Mouse (Mus musculus): ENCODE measurements around the gene Tex19.1. TPM values are rescaled to one million over a fixed set of nuclear protein-coding genes. Genes with fewer than 3 reads are reported as not detected.

The Tex19.1 gene
- polyA plus RNA-seq, 1 experiment from 2014 or later: not detected

- no peaks in the 10 kb centered on the region; the same call in 1 of the 2 replicates for H3K4me1 ChIP-seq (ENCODE audit: control insufficient read depth, low read depth, low read length)
- 41% methylated on average over 1 of the region's 1 CpGs for WGBS (ENCODE audit: insufficient replicate concordance)
- no peaks in the 10 kb centered on the region for H3K36me3 ChIP-seq (ENCODE audit: control insufficient read depth, insufficient read depth)
- no peaks in the 10 kb centered on the region for H3K27me3 ChIP-seq (ENCODE audit: control insufficient read depth, insufficient read depth, low read depth, low read length)
- H3K27ac ChIP-seq (ENCODE audit: low read length): no peak overlapping the region
- H3K9ac ChIP-seq (ENCODE audit: low read depth, low read length): no peak overlapping the region
- no peak overlapping the region for H3K4me3 ChIP-seq (ENCODE audit: low read depth, low read length)
- ATAC-seq (ENCODE audit: low read depth): no peak
- no peaks in the 10 kb centered on the region for H3K9me3 ChIP-seq (replicated peaks; ENCODE audit: control insufficient read depth, low read length)
- H3K4me2 ChIP-seq (ENCODE audit: low read depth, low read length): no peak overlapping the region
These were observed 16.3 kb upstream of the Tex19.1 start for GRCm38 (mm10) chr11:121129616-121130015.

GRCm38 (mm10) chr11:121134600-121134999 is 11.3 kb upstream of the Tex19.1 start:
- 53% methylated on average over 1 of the region's 1 CpGs for WGBS (ENCODE audit: insufficient replicate concordance)
- no peaks in the 10 kb centered on the region for H3K9me3 ChIP-seq (replicated peaks; ENCODE audit: control insufficient read depth, low read length)
- no peak overlapping the region for H3K9ac ChIP-seq (ENCODE audit: low read depth, low read length)
- ATAC-seq (ENCODE audit: low read depth): no peak
- no peaks in the 10 kb centered on the region for H3K36me3 ChIP-seq (ENCODE audit: control insufficient read depth, insufficient read depth)
- H3K27me3 ChIP-seq (ENCODE audit: control insufficient read depth, insufficient read depth, low read depth, low read length): no peaks in the 10 kb centered on the region
- H3K4me2 ChIP-seq (ENCODE audit: low read depth, low read length): no peak overlapping the region
- no peak overlapping the region for H3K4me3 ChIP-seq (ENCODE audit: low read depth, low read length)
- no peaks in the 10 kb centered on the region; the same call in 1 of the 2 replicates for H3K4me1 ChIP-seq (ENCODE audit: control insufficient read depth, low read depth, low read length)
- no peak overlapping the region for H3K27ac ChIP-seq (ENCODE audit: low read length)

GRCm38 (mm10) chr11:121137682-121138081 is 8.3 kb upstream of the Tex19.1 start:
- no peak overlapping the region for H3K9ac ChIP-seq (ENCODE audit: low read depth, low read length)
- 67% methylated on average over 5 of the region's 5 CpGs for whole genome bisulfite sequencing (ENCODE audit: insufficient replicate concordance)
- no peaks in the 10 kb centered on the region for H3K9me3 ChIP-seq (replicated peaks; ENCODE audit: control insufficient read depth, low read length)
- peak; percentile 76 for ATAC-seq (ENCODE audit: low read depth)
- H3K4me2 ChIP-seq (ENCODE audit: low read depth, low read length): no peak overlapping the region
- H3K27ac ChIP-seq (ENCODE audit: low read length): 0 out of 2 replicates have a peak overlapping the region, but pooled peaks have one; percentile 1
- no peaks in the 10 kb centered on the region for H3K36me3 ChIP-seq (ENCODE audit: control insufficient read depth, insufficient read depth)
- H3K27me3 ChIP-seq (ENCODE audit: control insufficient read depth, insufficient read depth, low read depth, low read length): no peaks in the 10 kb centered on the region
- H3K4me3 ChIP-seq (ENCODE audit: low read depth, low read length): no peak overlapping the region
- H3K4me1 ChIP-seq (ENCODE audit: control insufficient read depth, low read depth, low read length): no peaks in the 10 kb centered on the region; the same call in 1 of the 2 replicates

- no peak overlapping the region for H3K4me2 ChIP-seq (ENCODE audit: low read depth, low read length)
- WGBS (ENCODE audit: insufficient replicate concordance): 32% methylated on average over 6 of the region's 6 CpGs
- H3K27me3 ChIP-seq (ENCODE audit: control insufficient read depth, insufficient read depth, low read depth, low read length): no peaks in the 10 kb centered on the region
- no peaks in the 10 kb centered on the region; the same call in 1 of the 2 replicates for H3K4me1 ChIP-seq (ENCODE audit: control insufficient read depth, low read depth, low read length)
- no peaks in the 10 kb centered on the region for H3K36me3 ChIP-seq (ENCODE audit: control insufficient read depth, insufficient read depth)
- no peaks in the 10 kb centered on the region for H3K9me3 ChIP-seq (replicated peaks; ENCODE audit: control insufficient read depth, low read length)
- no peak overlapping the region for H3K4me3 ChIP-seq (ENCODE audit: low read depth, low read length)
- no peak for ATAC-seq (ENCODE audit: low read depth)
- no peak overlapping the region for H3K27ac ChIP-seq (ENCODE audit: low read length)
- no peak overlapping the region for H3K9ac ChIP-seq (ENCODE audit: low read depth, low read length)
These were observed 7.2 kb upstream of the Tex19.1 start for GRCm38 (mm10) chr11:121138732-121139131.

GRCm38 (mm10) chr11:121143325-121144015 is 2.5 kb upstream of the Tex19.1 start:
- no peak overlapping the region for H3K4me3 ChIP-seq (ENCODE audit: low read depth, low read length)
- no peak overlapping the region for H3K27ac ChIP-seq (ENCODE audit: low read length)
- ATAC-seq (ENCODE audit: low read depth): peak; percentile 61
- H3K9ac ChIP-seq (ENCODE audit: low read depth, low read length): no peak overlapping the region
- H3K4me1 ChIP-seq (ENCODE audit: control insufficient read depth, low read depth, low read length): no peaks in the 10 kb centered on the region; the same call in 1 of the 2 replicates
- H3K36me3 ChIP-seq (ENCODE audit: control insufficient read depth, insufficient read depth): no peaks in the 10 kb centered on the region
- H3K27me3 ChIP-seq (ENCODE audit: control insufficient read depth, insufficient read depth, low read depth, low read length): no peaks in the 10 kb centered on the region
- WGBS (ENCODE audit: insufficient replicate concordance): 58% methylated on average over 9 of the region's 9 CpGs
- H3K9me3 ChIP-seq (replicated peaks; ENCODE audit: control insufficient read depth, low read length): no peaks in the 10 kb centered on the region
- H3K4me2 ChIP-seq (ENCODE audit: low read depth, low read length): no peak overlapping the region

- no peak overlapping the region for H3K4me3 ChIP-seq (ENCODE audit: low read depth, low read length)
- H3K4me1 ChIP-seq (ENCODE audit: control insufficient read depth, low read depth, low read length): no peaks in the 10 kb centered on the region
- H3K27me3 ChIP-seq (ENCODE audit: control insufficient read depth, insufficient read depth, low read depth, low read length): no peaks in the 10 kb centered on the region
- H3K27ac ChIP-seq (ENCODE audit: low read length): no peak overlapping the region
- no peaks in the 10 kb centered on the region for H3K36me3 ChIP-seq (ENCODE audit: control insufficient read depth, insufficient read depth)
- H3K9ac ChIP-seq (ENCODE audit: low read depth, low read length): no peak overlapping the region
- no peak for ATAC-seq (ENCODE audit: low read depth)
- H3K4me2 ChIP-seq (ENCODE audit: low read depth, low read length): no peak overlapping the region
- WGBS (ENCODE audit: insufficient replicate concordance): 55% methylated on average over 3 of the region's 3 CpGs
- H3K9me3 ChIP-seq (replicated peaks; ENCODE audit: control insufficient read depth, low read length): no peaks in the 10 kb centered on the region
These were observed 2.2 kb downstream of the Tex19.1 start for GRCm38 (mm10) chr11:121148193-121148592.

GRCm38 (mm10) chr11:121154203-121154602 is 8.3 kb downstream of the Tex19.1 start:
- 45% methylated on average over 4 of the region's 4 CpGs for WGBS (ENCODE audit: insufficient replicate concordance)
- Histone ChIP-seq H3K9me3 (replicated peaks; ENCODE audit: control insufficient read depth, low read length) (no peaks in the 10 kb centered on the region), H3K27me3 (ENCODE audit: control insufficient read depth, insufficient read depth, low read depth, low read length) (peaks cover 36% of the 10 kb centered on the region), H3K4me2 (ENCODE audit: low read depth, low read length) (no peak overlapping the region), H3K4me1 (ENCODE audit: control insufficient read depth, low read depth, low read length) (no peaks in the 10 kb centered on the region), H3K9ac (ENCODE audit: low read depth, low read length) (no peak overlapping the region), H3K36me3 (ENCODE audit: control insufficient read depth, insufficient read depth) (no peaks in the 10 kb centered on the region), H3K27ac (ENCODE audit: low read length) (no peak overlapping the region), H3K4me3 (ENCODE audit: low read depth, low read length) (no peak overlapping the region)
- ATAC-seq (ENCODE audit: low read depth): no peak

GRCm38 (mm10) chr11:121156411-121156891 is 10.5 kb downstream of the Tex19.1 start:
- Histone ChIP-seq H3K36me3 (ENCODE audit: control insufficient read depth, insufficient read depth) (no peaks in the 10 kb centered on the region), H3K9ac (ENCODE audit: low read depth, low read length) (no peak overlapping the region), H3K27me3 (ENCODE audit: control insufficient read depth, insufficient read depth, low read depth, low read length) (peaks cover 36% of the 10 kb centered on the region), H3K27ac (ENCODE audit: low read length) (no peak overlapping the region), H3K4me2 (ENCODE audit: low read depth, low read length) (peak overlapping the region; percentile 43), H3K4me3 (ENCODE audit: low read depth, low read length) (peak overlapping the region; percentile 31), H3K9me3 (replicated peaks; ENCODE audit: control insufficient read depth, low read length) (no peaks in the 10 kb centered on the region), H3K4me1 (ENCODE audit: control insufficient read depth, low read depth, low read length) (no peaks in the 10 kb centered on the region)
- 4% methylated on average over 45 of the region's 45 CpGs for WGBS (ENCODE audit: insufficient replicate concordance)
- no peak for ATAC-seq (ENCODE audit: low read depth)

- WGBS (ENCODE audit: insufficient replicate concordance): 71% methylated on average over 5 of the region's 5 CpGs
- Histone ChIP-seq H3K4me1 (ENCODE audit: control insufficient read depth, low read depth, low read length) (no peaks in the 10 kb centered on the region), H3K4me3 (ENCODE audit: low read depth, low read length) (no peak within 1 kb of the TSS), H3K9ac (ENCODE audit: low read depth, low read length) (no peak within 1 kb of the TSS), H3K27ac (ENCODE audit: low read length) (no peak within 1 kb of the TSS), H3K9me3 (replicated peaks; ENCODE audit: control insufficient read depth, low read length) (no peaks in the 10 kb centered on the region), H3K4me2 (ENCODE audit: low read depth, low read length) (no peak within 1 kb of the TSS), H3K27me3 (ENCODE audit: control insufficient read depth, insufficient read depth, low read depth, low read length) (peaks cover 32% of the 10 kb centered on the region), H3K36me3 (ENCODE audit: control insufficient read depth, insufficient read depth) (no peaks in the 10 kb centered on the region)
- no peak for ATAC-seq (ENCODE audit: low read depth)
These were observed 14.0 kb downstream of the Tex19.1 start, which contains the start of gene Uts2r for GRCm38 (mm10) chr11:121159971-121160370. Gene Uts2r (plus strand): TSS chr11:121160271.
